Mouse (Mus musculus): ENCODE results near the gene Nsrp1. TPM values are rescaled to one million over a fixed set of nuclear protein-coding genes. Genes with fewer than 3 reads are reported as not detected.
"Not testable (repeated sequence)": the region's sequence is repeated elsewhere in the genome, so short reads cannot be mapped to it uniquely, and the experiment has no call there.

Nsrp1 gene
- polyA plus RNA-seq, 1 experiment from 2014 or later: 55.7 TPM

- WGBS: 62% methylated on average over 4 of the region's 4 CpGs
- H3K27me3 ChIP-seq (ENCODE audit: control insufficient read depth, insufficient read depth, low read length); H3K36me3 ChIP-seq (ENCODE audit: control insufficient read depth, insufficient read depth, low read length); H3K4me1 ChIP-seq (ENCODE audit: control insufficient read depth, insufficient read depth, low read length); H3K27ac ChIP-seq (ENCODE audit: low read depth, low read length); ATAC-seq (ENCODE audit: insufficient read depth, low FRiP score, low TSS enrichment); DNase-seq (ENCODE audit: low spot score); H3K9me3 ChIP-seq (ENCODE audit: control insufficient read depth, low read length): not testable (repeated sequence)
- Histone ChIP-seq H3K9ac (ENCODE audit: low read length) (peak overlapping the region; percentile 70), H3K4me2 (ENCODE audit: low read depth) (peak overlapping the region; percentile 47), H3K4me3 (ENCODE audit: low read depth, low read length) (peak overlapping the region; percentile 68)
Measured at GRCm38 (mm10) chr11:77077331-77077730, 904 bp downstream of the Nsrp1 start.

- H3K4me3 ChIP-seq (ENCODE audit: low read depth, low read length): no peak overlapping the region
- no peaks in the 10 kb centered on the region for H3K9me3 ChIP-seq (ENCODE audit: control insufficient read depth, low read length)
- no peaks in the 10 kb centered on the region for H3K36me3 ChIP-seq (ENCODE audit: control insufficient read depth, insufficient read depth, low read length)
- 87% methylated on average over 4 of the region's 4 CpGs for WGBS
- H3K9ac ChIP-seq (ENCODE audit: low read length): no peak overlapping the region
- no peaks in the 10 kb centered on the region for H3K4me1 ChIP-seq (ENCODE audit: control insufficient read depth, insufficient read depth, low read length)
- ATAC-seq (ENCODE audit: insufficient read depth, low FRiP score, low TSS enrichment): no peak
- H3K4me2 ChIP-seq (ENCODE audit: low read depth): no peak overlapping the region
- no peak overlapping the region for H3K27ac ChIP-seq (ENCODE audit: low read depth, low read length)
- no peak for DNase-seq (ENCODE audit: low spot score)
- no peaks in the 10 kb centered on the region for H3K27me3 ChIP-seq (ENCODE audit: control insufficient read depth, insufficient read depth, low read length)
Measured at GRCm38 (mm10) chr11:77070721-77071120, 7.5 kb downstream of the Nsrp1 start.

- WGBS: 96% methylated on average over 4 of the region's 4 CpGs
- H3K4me2 ChIP-seq (ENCODE audit: low read depth): no peak overlapping the region
- H3K9me3 ChIP-seq (ENCODE audit: control insufficient read depth, low read length): no peaks in the 10 kb centered on the region
- no peak overlapping the region for H3K27ac ChIP-seq (ENCODE audit: low read depth, low read length)
- ATAC-seq (ENCODE audit: insufficient read depth, low FRiP score, low TSS enrichment): no peak
- DNase-seq (ENCODE audit: low spot score): no peak
- H3K9ac ChIP-seq (ENCODE audit: low read length): no peak overlapping the region
- H3K27me3 ChIP-seq (ENCODE audit: control insufficient read depth, insufficient read depth, low read length): no peaks in the 10 kb centered on the region
- H3K36me3 ChIP-seq (ENCODE audit: control insufficient read depth, insufficient read depth, low read length): no peaks in the 10 kb centered on the region
- no peak overlapping the region for H3K4me3 ChIP-seq (ENCODE audit: low read depth, low read length)
- H3K4me1 ChIP-seq (ENCODE audit: control insufficient read depth, insufficient read depth, low read length): no peaks in the 10 kb centered on the region
Measured at GRCm38 (mm10) chr11:77068825-77069224, 9.4 kb downstream of the Nsrp1 start.

- 94% methylated on average over 2 of the region's 2 CpGs for WGBS
- Histone ChIP-seq H3K9ac (ENCODE audit: low read length) (no peak overlapping the region), H3K27me3 (ENCODE audit: control insufficient read depth, insufficient read depth, low read length) (no peaks in the 10 kb centered on the region), H3K36me3 (ENCODE audit: control insufficient read depth, insufficient read depth, low read length) (no peaks in the 10 kb centered on the region), H3K4me3 (ENCODE audit: low read depth, low read length) (no peak overlapping the region), H3K9me3 (ENCODE audit: control insufficient read depth, low read length) (no peaks in the 10 kb centered on the region), H3K4me1 (ENCODE audit: control insufficient read depth, insufficient read depth, low read length) (no peaks in the 10 kb centered on the region), H3K4me2 (ENCODE audit: low read depth) (no peak overlapping the region), H3K27ac (ENCODE audit: low read depth, low read length) (no peak overlapping the region)
- DNase-seq (ENCODE audit: low spot score) (no peak), ATAC-seq (ENCODE audit: insufficient read depth, low FRiP score, low TSS enrichment) (no peak)
Measured at GRCm38 (mm10) chr11:77063406-77063805, 14.8 kb downstream of the Nsrp1 start.

- no peak for ATAC-seq (ENCODE audit: insufficient read depth, low FRiP score, low TSS enrichment)
- Histone ChIP-seq H3K36me3 (ENCODE audit: control insufficient read depth, insufficient read depth, low read length) (no peaks in the 10 kb centered on the region), H3K4me3 (ENCODE audit: low read depth, low read length) (no peak overlapping the region), H3K4me2 (ENCODE audit: low read depth) (no peak overlapping the region), H3K9ac (ENCODE audit: low read length) (no peak overlapping the region), H3K9me3 (ENCODE audit: control insufficient read depth, low read length) (no peaks in the 10 kb centered on the region), H3K4me1 (ENCODE audit: control insufficient read depth, insufficient read depth, low read length) (no peaks in the 10 kb centered on the region), H3K27me3 (ENCODE audit: control insufficient read depth, insufficient read depth, low read length) (no peaks in the 10 kb centered on the region), H3K27ac (ENCODE audit: low read depth, low read length) (no peak overlapping the region)
- WGBS: 71% methylated on average over 5 of the region's 5 CpGs
- no peak for DNase-seq (ENCODE audit: low spot score)
Measured at GRCm38 (mm10) chr11:77061951-77062350, 16.3 kb downstream of the Nsrp1 start.

GRCm38 (mm10) chr11:77042816-77043215, 35.4 kb downstream of the Nsrp1 start:
- H3K4me3 ChIP-seq (ENCODE audit: low read depth, low read length): no peak overlapping the region
- no peak overlapping the region for H3K4me2 ChIP-seq (ENCODE audit: low read depth)
- ATAC-seq (ENCODE audit: insufficient read depth, low FRiP score, low TSS enrichment) (no peak), DNase-seq (ENCODE audit: low spot score) (no peak)
- no peaks in the 10 kb centered on the region for H3K9me3 ChIP-seq (ENCODE audit: control insufficient read depth, low read length)
- no peak overlapping the region for H3K27ac ChIP-seq (ENCODE audit: low read depth, low read length)
- no peaks in the 10 kb centered on the region for H3K27me3 ChIP-seq (ENCODE audit: control insufficient read depth, insufficient read depth, low read length)
- H3K9ac ChIP-seq (ENCODE audit: low read length): no peak overlapping the region
- H3K36me3 ChIP-seq (ENCODE audit: control insufficient read depth, insufficient read depth, low read length): peaks cover 12% of the 10 kb centered on the region
- 79% methylated on average over 2 of the region's 2 CpGs for WGBS
- H3K4me1 ChIP-seq (ENCODE audit: control insufficient read depth, insufficient read depth, low read length): no peaks in the 10 kb centered on the region

GRCm38 (mm10) chr11:77041891-77042290, 36.3 kb downstream of the Nsrp1 start:
- Histone ChIP-seq H3K27me3 (ENCODE audit: control insufficient read depth, insufficient read depth, low read length) (no peaks in the 10 kb centered on the region), H3K9me3 (ENCODE audit: control insufficient read depth, low read length) (no peaks in the 10 kb centered on the region), H3K4me3 (ENCODE audit: low read depth, low read length) (no peak overlapping the region), H3K4me1 (ENCODE audit: control insufficient read depth, insufficient read depth, low read length) (no peaks in the 10 kb centered on the region), H3K36me3 (ENCODE audit: control insufficient read depth, insufficient read depth, low read length) (peaks cover 10% of the 10 kb centered on the region), H3K4me2 (ENCODE audit: low read depth) (no peak overlapping the region), H3K9ac (ENCODE audit: low read length) (no peak overlapping the region), H3K27ac (ENCODE audit: low read depth, low read length) (no peak overlapping the region)
- WGBS: 83% methylated on average over 4 of the region's 4 CpGs
- no peak for ATAC-seq (ENCODE audit: insufficient read depth, low FRiP score, low TSS enrichment)
- DNase-seq (ENCODE audit: low spot score): no peak

- ATAC-seq (ENCODE audit: insufficient read depth, low FRiP score, low TSS enrichment): no peak
- H3K27me3 ChIP-seq (ENCODE audit: control insufficient read depth, insufficient read depth, low read length): no peaks in the 10 kb centered on the region
- H3K9ac ChIP-seq (ENCODE audit: low read length): no peak overlapping the region
- no peak for DNase-seq (ENCODE audit: low spot score)
- no peak overlapping the region for H3K4me2 ChIP-seq (ENCODE audit: low read depth)
- WGBS: 81% methylated on average over 14 of the region's 14 CpGs
- H3K36me3 ChIP-seq (ENCODE audit: control insufficient read depth, insufficient read depth, low read length): no peaks in the 10 kb centered on the region
- no peak overlapping the region for H3K27ac ChIP-seq (ENCODE audit: low read depth, low read length)
- no peaks in the 10 kb centered on the region for H3K9me3 ChIP-seq (ENCODE audit: control insufficient read depth, low read length)
- H3K4me3 ChIP-seq (ENCODE audit: low read depth, low read length): no peak overlapping the region
- no peaks in the 10 kb centered on the region for H3K4me1 ChIP-seq (ENCODE audit: control insufficient read depth, insufficient read depth, low read length)
Measured at GRCm38 (mm10) chr11:77031151-77031934, 46.9 kb downstream of the Nsrp1 start.

GRCm38 (mm10) chr11:77028157-77028556, 50.1 kb downstream of the Nsrp1 start:
- Histone ChIP-seq H3K4me1 (ENCODE audit: control insufficient read depth, insufficient read depth, low read length) (no peaks in the 10 kb centered on the region), H3K36me3 (ENCODE audit: control insufficient read depth, insufficient read depth, low read length) (no peaks in the 10 kb centered on the region), H3K27ac (ENCODE audit: low read depth, low read length) (no peak overlapping the region), H3K4me3 (ENCODE audit: low read depth, low read length) (no peak overlapping the region), H3K4me2 (ENCODE audit: low read depth) (no peak overlapping the region), H3K9ac (ENCODE audit: low read length) (no peak overlapping the region), H3K9me3 (ENCODE audit: control insufficient read depth, low read length) (no peaks in the 10 kb centered on the region), H3K27me3 (ENCODE audit: control insufficient read depth, insufficient read depth, low read length) (no peaks in the 10 kb centered on the region)
- DNase-seq (ENCODE audit: low spot score) (no peak), ATAC-seq (ENCODE audit: insufficient read depth, low FRiP score, low TSS enrichment) (no peak)
- WGBS: 90% methylated on average over 3 of the region's 3 CpGs
